Mouse (Mus musculus) olfactory bulb, adult 2 months (tissue): Measurements from ENCODE around the gene Donson. TPM values are rescaled to one million over a fixed set of nuclear protein-coding genes. Genes with fewer than 3 reads are reported as not detected.
A peak's percentile ranks its signal among the peaks of the same experiment; 100 is the strongest.

Source experiments
- H3K27ac ChIP-seq: fragments of 200-500 bp; 2 replicates; pipeline ENCODE4 v1.5.1; 2012; ENCODE audit warnings: low read depth, low read length; ENCODE audit not compliant: insufficient read depth
- H3K4me1 ChIP-seq: fragments of 200-500 bp; 2 replicates; pipeline ENCODE4 v1.6.1; 2012; ENCODE audit warnings: low read length; ENCODE audit not compliant: control insufficient read depth, insufficient read depth
- H3K4me3 ChIP-seq: fragments of 200-500 bp; 2 replicates; pipeline ENCODE4 v1.5.1; 2012; ENCODE audit warnings: mild to moderate bottlenecking, low read depth, low read length, moderate library complexity; ENCODE audit not compliant: insufficient read depth
- CTCF ChIP-seq: fragments of 200-500 bp; IDR thresholded peaks from 2 replicates; pipeline ENCODE4 v1.5.1; 2012; ENCODE audit warnings: low read depth, mild to moderate bottlenecking, low read length, moderate library complexity; ENCODE audit not compliant: insufficient read depth
- POLR2A ChIP-seq: fragments of 200-500 bp; IDR thresholded peaks from 2 replicates; pipeline ENCODE4 v1.6.1; 2012; ENCODE audit warnings: mild to moderate bottlenecking, low read depth, low read length, moderate library complexity; ENCODE audit not compliant: insufficient read depth
- WGBS: fragments of 180-500 bp; shearing (Covaris S2); methylation state at CpG from one replicate; pipeline ENCODE4 v1.1.7; 2018; 5-methylcytosine and 5-hydroxymethylcytosine counted together
- polyA plus RNA-seq: library from polyadenylated mRNA; stranded (reverse); fragments of >200 nt; gene quantifications from 2 replicates; pipeline ENCODE4 v1.2.4, GENCODE M21; 2012; ENCODE audit warnings: low replicate concordance; ENCODE audit not compliant: missing spikeins, insufficient read depth, insufficient read length

Donson gene
- polyA plus RNA-seq, 1 experiment: not detected

GRCm38 (mm10) chr16:91695108-91695755 is 6.7 kb upstream of the Donson start:
- WGBS: 64% methylated on average over 8 of the region's 8 CpGs
- no peak overlapping the region for H3K4me3 ChIP-seq
- H3K4me1 ChIP-seq: no peaks in the 10 kb centered on the region
- no peak overlapping the region for H3K27ac ChIP-seq
- TF ChIP-seq CTCF: no peak
- no peak for TF ChIP-seq POLR2A

DNA sequence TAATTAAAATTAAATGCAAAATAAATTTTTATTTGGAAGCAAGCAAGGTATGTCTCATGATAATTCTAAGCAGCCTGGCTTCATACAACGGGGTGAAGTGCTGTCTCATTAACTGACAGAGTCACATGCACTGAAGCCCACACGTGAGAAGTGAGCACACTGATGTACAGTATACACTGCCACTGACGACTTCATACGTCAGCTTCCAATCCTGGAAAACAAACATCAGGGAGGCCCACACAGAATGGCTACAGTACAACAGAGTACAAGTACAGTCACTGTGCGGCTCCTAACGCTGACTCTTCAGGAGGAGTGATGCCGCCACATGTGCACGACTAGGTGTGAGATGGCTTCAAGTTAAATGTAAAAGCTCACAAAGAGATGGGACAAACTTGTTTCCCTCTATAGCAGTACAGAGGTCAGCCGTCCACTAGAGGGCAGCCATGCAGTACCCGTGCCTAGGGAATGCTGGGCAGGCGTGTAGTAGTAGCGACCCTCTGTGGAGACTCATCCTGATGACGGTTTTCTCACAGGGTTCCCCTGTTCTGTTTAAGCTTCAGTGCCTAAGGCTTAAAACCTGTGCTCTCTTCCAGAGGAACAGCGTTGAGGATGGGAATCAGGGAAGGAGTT is 6.0 kb upstream of the Donson start:
- H3K4me3 ChIP-seq: no peak overlapping the region
- no peak overlapping the region for H3K27ac ChIP-seq
- TF ChIP-seq CTCF (peak; percentile 21; the same call in 1 of the 2 replicates), POLR2A (no peak)
- 0 out of 2 replicates have a peak, but pooled peaks cover 2% of the 10 kb centered on the region for H3K4me1 ChIP-seq
- WGBS: 34% methylated on average over 14 of the region's 14 CpGs

GRCm38 (mm10) chr16:91689791-91690190 is 1.2 kb upstream of the Donson start:
- 40% methylated on average over 7 of the region's 7 CpGs for WGBS
- no peak overlapping the region for H3K4me3 ChIP-seq
- H3K4me1 ChIP-seq: 0 out of 2 replicates have a peak, but pooled peaks cover 4% of the 10 kb centered on the region
- TF ChIP-seq CTCF (no peak), POLR2A (no peak)
- H3K27ac ChIP-seq: no peak overlapping the region

- 2% methylated on average over 51 of the region's 51 CpGs for WGBS
- 0 out of 2 replicates have a peak, but pooled peaks cover 4% of the 10 kb centered on the region for H3K4me1 ChIP-seq
- TF ChIP-seq CTCF (no peak), POLR2A (no peak)
- no peak overlapping the region; the same call in 1 of the 2 replicates for H3K27ac ChIP-seq
- H3K4me3 ChIP-seq: peak overlapping the region; percentile 91
These were observed 449 bp downstream of the Donson start for GRCm38 (mm10) chr16:91688023-91688618.

- H3K4me1 ChIP-seq: 0 out of 2 replicates have a peak, but pooled peaks cover 4% of the 10 kb centered on the region
- WGBS: 84% methylated on average over 5 of the region's 5 CpGs
- H3K4me3 ChIP-seq: no peak overlapping the region
These were observed 2.2 kb downstream of the Donson start for GRCm38 (mm10) chr16:91686369-91686768.

GRCm38 (mm10) chr16:91685526-91685925 is 3.0 kb downstream of the Donson start:
- 0 out of 2 replicates have a peak, but pooled peaks cover 4% of the 10 kb centered on the region for H3K4me1 ChIP-seq
- H3K27ac ChIP-seq: no peak overlapping the region
- TF ChIP-seq CTCF (no peak), POLR2A (no peak)
- no peak overlapping the region for H3K4me3 ChIP-seq
- WGBS: 89% methylated on average over 5 of the region's 5 CpGs

More at GRCm38 (mm10) chr16:91686369-91686768, 2.2 kb downstream of the Donson start:
- TF ChIP-seq POLR2A (no peak), CTCF (no peak)
- H3K27ac ChIP-seq: no peak overlapping the region

GRCm38 (mm10) chr16:91680656-91681055 is 7.9 kb downstream of the Donson start:
- Histone ChIP-seq H3K4me1 (no peaks in the 10 kb centered on the region), H3K4me3 (no peak overlapping the region), H3K27ac (no peak overlapping the region)
- TF ChIP-seq CTCF (no peak), POLR2A (no peak)
- 76% methylated on average over 5 of the region's 5 CpGs for WGBS

DNA sequence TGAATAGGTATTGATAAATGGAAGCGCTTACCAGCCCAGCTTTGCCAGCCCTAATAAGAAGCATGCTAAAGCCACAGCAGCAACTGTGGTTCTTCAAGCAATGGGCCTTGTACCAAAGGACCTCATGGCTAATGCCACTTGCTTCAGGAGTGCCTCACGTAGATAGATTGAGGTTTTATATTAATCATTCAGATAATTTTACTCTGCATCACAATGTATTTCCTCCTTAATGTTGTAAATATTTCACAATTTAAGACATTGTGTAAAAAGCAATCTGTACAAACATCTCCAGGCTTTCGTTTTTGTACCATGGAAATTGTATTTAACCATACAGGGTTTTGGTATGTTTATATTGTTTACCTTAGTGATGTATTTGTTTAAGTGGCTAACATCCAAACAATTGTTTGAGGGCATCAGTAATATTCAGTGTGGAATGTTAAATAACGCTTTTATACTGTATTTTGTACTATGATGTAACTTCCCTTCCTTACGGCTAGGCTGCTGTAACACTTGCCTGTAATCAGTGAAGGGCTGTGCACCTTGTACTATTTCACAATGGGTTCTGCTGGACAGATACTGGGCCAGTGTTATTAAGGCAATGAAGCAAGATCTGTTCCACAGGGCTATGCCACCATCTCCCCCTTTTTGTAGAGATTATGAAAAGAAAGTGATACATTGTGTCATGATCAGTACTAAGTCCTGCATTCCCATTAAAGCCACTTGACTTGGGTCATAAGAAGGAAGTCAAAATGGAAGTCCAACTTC is 10.2 kb downstream of the Donson start:
- no peak for TF ChIP-seq POLR2A
- TF ChIP-seq CTCF: no peak
- H3K4me1 ChIP-seq: no peaks in the 10 kb centered on the region
- no peak overlapping the region for H3K27ac ChIP-seq
- H3K4me3 ChIP-seq: no peak overlapping the region
- 85% methylated on average over 5 of the region's 5 CpGs for WGBS

DNA sequence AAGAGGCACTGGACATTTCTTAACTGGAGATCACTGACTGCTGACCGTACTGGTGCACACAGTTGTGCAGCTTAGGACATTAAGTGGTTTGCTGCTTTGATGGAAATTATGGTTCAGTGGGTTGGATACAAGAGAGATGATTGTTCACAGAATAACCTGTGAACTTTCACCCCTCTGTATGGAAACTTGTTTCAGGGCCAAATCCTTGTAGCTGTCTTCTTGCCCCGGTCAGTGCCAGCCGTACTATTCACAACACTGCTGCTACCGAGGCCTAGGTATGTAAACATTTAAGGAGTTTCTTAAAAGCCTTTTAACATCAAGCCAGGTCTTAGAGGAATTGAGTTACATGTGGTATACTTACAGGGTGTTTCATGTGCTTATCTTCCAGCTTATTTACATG is 14.1 kb downstream of the Donson start:
- WGBS: 72% methylated on average over 4 of the region's 4 CpGs
- no peak overlapping the region for H3K27ac ChIP-seq
- TF ChIP-seq CTCF (no peak), POLR2A (no peak)
- H3K4me3 ChIP-seq: no peak overlapping the region
- H3K4me1 ChIP-seq: no peaks in the 10 kb centered on the region
